Mouse (Mus musculus): Measurements from ENCODE around the gene Cacna1b.

GRCm38 (mm10) chr2:24680731-24681130, 82.2 kb downstream of the Cacna1b start:
- no peak for TF ChIP-seq POLR2A (IDR thresholded peaks at IDR 0.05; ENCODE audit: control insufficient read depth, extremely low read depth, insufficient read depth, low read length, poor library complexity)
- no peak for TF ChIP-seq CTCF (IDR thresholded peaks at IDR 0.05; ENCODE audit: borderline replicate concordance, control insufficient read depth, extremely low read depth, insufficient read depth, low read length, poor library complexity)
